23 mouse cellular contexts compared by ENCODE assay signal in genomic region chr1:170084151-170084796, GRCm38 (mm10). TPM values are rescaled to one million over a fixed set of nuclear protein-coding genes. Genes with fewer than 3 reads are reported as not detected.
A peak's percentile ranks its signal among the peaks of the same experiment; 100 is the strongest.
DNase-seq lines count a peak whose midpoint lies in the region; ATAC-seq and TF ChIP-seq lines count a peak whose summit lies in the region.
"Had no signal": no experiment of that assay in that cellular context is flagged by ENCODE, and none has a peak within 500 bp of the region (broad histone marks: within the 10 kb centered on the region; RNA-seq: fewer than 3 reads in every experiment).

No protein-coding gene starts in this region.

- in situ Hi-C loops in CH12.LX (cut with MboI; ENCODE audit: low pct_ligation_motif_present, low pct_unique_long_range_greater_than_20kb, low sequenced_read_pairs): no loop called here

- H3K4me2 ChIP-seq in CH12.LX (ENCODE audit: insufficient read depth, low read depth, poor library complexity, severe bottlenecking): peak overlapping the region; percentile 7; the same call in 1 of the 2 replicates
- H3K4me2 ChIP-seq in hindbrain, embryonic 14.5 days (replicated peaks): no peak overlapping the region
- H3K4me2 ChIP-seq: forebrain, embryonic 13.5 days; heart, embryonic 11.5 days; hindbrain, embryonic 12.5 days; intestine, embryonic 15.5 days; limb, embryonic 15.5 days; liver, embryonic 15.5 days; midbrain, embryonic 13.5 days; neural tube, embryonic 12.5 days had no signal

- H3K79me2 ChIP-seq in CH12.LX (replicated peaks; ENCODE audit: control insufficient read depth, extremely low read depth, insufficient read depth, poor library complexity, severe bottlenecking): no peaks in the 10 kb centered on the region

- intact Hi-C loops in left cerebral cortex, postnatal 10 days (cut with DNase I): no loop called here

- no peak for TF ChIP-seq RAD21 in CH12.LX (IDR thresholded peaks at IDR 0.05; ENCODE audit: low read depth, low read length)

- no peak for TF ChIP-seq POLR2A in CH12.LX (IDR thresholded peaks at IDR 0.05; ENCODE audit: low read depth, low read length)

- peak overlapping the region; percentile 13 to 52 (median 33) for H3K4me3 ChIP-seq in CH12.LX (replicated peaks in 1 of 3; ENCODE audit: low read depth in 2 of 3, low read length in 2 of 3, poor library complexity in 1 of 3)
- no peak overlapping the region for H3K4me3 ChIP-seq in hindbrain, embryonic 14.5 days (replicated peaks; ENCODE audit: low read length)
- H3K4me3 ChIP-seq: erythroblast, embryonic 14.5 days; forebrain, embryonic 13.5 days; hindbrain, embryonic 12.5 days; intestine, embryonic 15.5 days; limb, embryonic 15.5 days; liver, embryonic 15.5 days; midbrain, embryonic 13.5 days; neural tube, embryonic 12.5 days had no signal

- no peak overlapping the region for H3K27ac ChIP-seq in CH12.LX (ENCODE audit: insufficient read depth, low read depth)
- no peak overlapping the region for H3K27ac ChIP-seq in hindbrain, embryonic 14.5 days
- H3K27ac ChIP-seq: forebrain, embryonic 13.5 days; hindbrain, embryonic 12.5 days; intestine, embryonic 15.5 days; limb, embryonic 15.5 days; liver, embryonic 15.5 days; midbrain, embryonic 13.5 days; neural tube, embryonic 12.5 days had no signal

- no peak for TF ChIP-seq CTCF in CH12.LX (conservative IDR thresholded peaks at IDR 0.05 in 1 of 2, IDR thresholded peaks at IDR 0.05 in 1 of 2; ENCODE audit: low read depth in 2 of 2, low read length in 2 of 2)

- ATAC-seq in hematopoietic stem cell, adult 5-6 weeks (replicated peaks in 1 of 2; ENCODE audit: insufficient read depth in 1 of 2, low FRiP score in 2 of 2, low TSS enrichment in 1 of 2, low read depth in 1 of 2, poor library complexity in 2 of 2, severe bottlenecking in 2 of 2): peak; percentile 57 to 64
- no peak for ATAC-seq in hindbrain, embryonic 14.5 days (ENCODE audit: low FRiP score)
- ATAC-seq: forebrain, embryonic 13.5 days; intestine, embryonic 15.5 days; lung, postnatal 0 days; midbrain, embryonic 13.5 days had no signal

- WGBS in hindbrain, embryonic 14.5 days: 92% methylated on average over 12 of the region's 12 CpGs

- dilution Hi-C loops in CH12.LX (cut with MboI; ENCODE audit: extremely low pct_ligation_motif_present, extremely low pct_unique_long_range_greater_than_20kb, low sequenced_read_pairs): no loop called here

- no peaks in the 10 kb centered on the region for H3K9me3 ChIP-seq in CH12.LX (replicated peaks; ENCODE audit: low read length)
- no peaks in the 10 kb centered on the region for H3K9me3 ChIP-seq in hindbrain, embryonic 14.5 days (ENCODE audit: control insufficient read depth, low read length)
- H3K9me3 ChIP-seq: forebrain, embryonic 13.5 days; hindbrain, embryonic 12.5 days; intestine, embryonic 15.5 days; limb, embryonic 15.5 days; liver, embryonic 15.5 days; midbrain, embryonic 13.5 days; neural tube, embryonic 12.5 days had no signal

- peak; percentile 15 to 55 for DNase-seq in left cerebral cortex, adult 9 months (ENCODE audit: low spot score in 2 of 2)
- no peak for DNase-seq in left cerebral cortex, postnatal 10 days (ENCODE audit: extremely low spot score in 1 of 2, low spot score in 2 of 2)
- peak; percentile 82 for DNase-seq in CH12.LX (ENCODE audit: extremely low read depth)
- DNase-seq in right cerebral cortex, postnatal 36 days (ENCODE audit: low spot score in 2 of 2): peak; percentile 24 to 47
- no peak for DNase-seq in hindbrain, embryonic 14.5 days (ENCODE audit: low spot score)
- no peak for DNase-seq in retina, postnatal 1 day
- DNase-seq: cerebellum, adult 8-10 months; heart, postnatal 10 days; kidney, postnatal 4 days; layer of hippocampus, postnatal 36 days; thymus, postnatal 14 days had no signal

- H3K4me1 ChIP-seq in CH12.LX (ENCODE audit: control insufficient read depth in 1 of 2, insufficient read depth in 2 of 2): peaks cover 8 to 30% of the 10 kb centered on the region in 2 experiments
- H3K4me1 ChIP-seq in hindbrain, embryonic 14.5 days (replicated peaks; ENCODE audit: control insufficient read depth, insufficient read depth, low read length): no peaks in the 10 kb centered on the region
- H3K4me1 ChIP-seq: forebrain, embryonic 13.5 days; hindbrain, embryonic 12.5 days; intestine, embryonic 15.5 days; liver, embryonic 15.5 days; midbrain, embryonic 13.5 days; neural tube, embryonic 12.5 days had no signal

- peak; percentile 34; the same call in 1 of the 2 replicates for TF ChIP-seq EP300 in CH12.LX (IDR thresholded peaks at IDR 0.05; ENCODE audit: low read length)

- no peaks in the 10 kb centered on the region for H3K36me3 ChIP-seq in CH12.LX (replicated peaks in 1 of 2; ENCODE audit: control insufficient read depth in 1 of 2, insufficient read depth in 1 of 2, low read length in 1 of 2)
- H3K36me3 ChIP-seq in hindbrain, embryonic 14.5 days (replicated peaks; ENCODE audit: control insufficient read depth, insufficient read depth): no peaks in the 10 kb centered on the region
- H3K36me3 ChIP-seq: hindbrain, embryonic 12.5 days; intestine, embryonic 15.5 days; liver, embryonic 15.5 days; midbrain, embryonic 13.5 days; neural tube, embryonic 12.5 days had no signal

- no peak overlapping the region for H3K9ac ChIP-seq in CH12.LX (ENCODE audit: insufficient read depth, low read depth)
- H3K9ac ChIP-seq in hindbrain, embryonic 14.5 days: no peak overlapping the region
- H3K9ac ChIP-seq: forebrain, embryonic 13.5 days; hindbrain, embryonic 12.5 days; intestine, embryonic 15.5 days; limb, embryonic 15.5 days; liver, embryonic 15.5 days; midbrain, embryonic 13.5 days; neural tube, embryonic 12.5 days had no signal

- H3K27me3 ChIP-seq in CH12.LX (replicated peaks): no peaks in the 10 kb centered on the region
- no peaks in the 10 kb centered on the region for H3K27me3 ChIP-seq in hindbrain, embryonic 14.5 days (ENCODE audit: control insufficient read depth, insufficient read depth, low read length)
- H3K27me3 ChIP-seq: forebrain, embryonic 13.5 days; hindbrain, embryonic 12.5 days; intestine, embryonic 15.5 days; limb, embryonic 15.5 days; liver, embryonic 15.5 days; midbrain, embryonic 13.5 days; neural tube, embryonic 12.5 days had no signal

TF ChIP-seq in CH12.LX, 34 proteins besides CTCF, POLR2A, EP300 and RAD21:
- no peak for TF ChIP-seq SMC3 (IDR thresholded peaks at IDR 0.05; ENCODE audit: low read depth, low read length)
- no peak for TF ChIP-seq POLR2AphosphoS2 (IDR thresholded peaks at IDR 0.05; ENCODE audit: low read depth, low read length)
- no peak for TF ChIP-seq ELF1 (IDR thresholded peaks at IDR 0.05; ENCODE audit: low read depth, low read length)
- no peak for TF ChIP-seq MAZ (IDR thresholded peaks at IDR 0.05; ENCODE audit: low read depth, low read length)
- TF ChIP-seq ETS1 (conservative IDR thresholded peaks at IDR 0.05; ENCODE audit: low read depth, low read length): no peak; the same call in 1 of the 2 replicates
- peak; percentile 54; the same call in 1 of the 2 replicates for TF ChIP-seq TCF12 (IDR thresholded peaks at IDR 0.05; ENCODE audit: low read depth, low read length)
- TF ChIP-seq MXI1 (IDR thresholded peaks at IDR 0.05; ENCODE audit: low read depth, low read length): 0 out of 2 replicates have a peak, but pooled peaks have one; percentile 32
- TF ChIP-seq CHD1 (IDR thresholded peaks at IDR 0.05; ENCODE audit: low read depth, low read length): no peak
- TF ChIP-seq BHLHE40 (IDR thresholded peaks at IDR 0.05; ENCODE audit: low read depth, low read length): peak; percentile 53; the same call in 1 of the 2 replicates
- TF ChIP-seq MEF2A (IDR thresholded peaks at IDR 0.05; ENCODE audit: borderline replicate concordance, low read depth, low read length): 0 out of 2 replicates have a peak, but pooled peaks have one; percentile 45
- TF ChIP-seq NELFE (IDR thresholded peaks at IDR 0.05; ENCODE audit: low read depth, low read length): no peak

RNA-seq across cellular contexts. Expression of gene Ddr2, which starts 26.3 kb away (rescaled TPM):
- total RNA-seq in left cerebral cortex, postnatal 10 days (2021): 1 to 10 TPM; 5.9 to 7.7 TPM
- total RNA-seq in CH12.LX (2012; rRNA removed) (0.13 and 0.30 TPM in 2 replicates), CH12.LX (2014; rRNA removed) (0.17 and 0.19 TPM in 2 replicates)
- 0.33 and 0.37 TPM in 2 replicates for polyA plus RNA-seq in CH12.LX (2012; ENCODE audit: insufficient read length, low read depth)
- 0.38 TPM in 1 of 2 replicates, not detected in the other for total RNA-seq in hematopoietic stem cell, adult 5-6 weeks (2017)
- 8.8 and 9.0 TPM in 2 replicates for polyA plus RNA-seq in hindbrain, embryonic 14.5 days (2014; fragmentation: Nextera tagmentation; extraction: Ambion mirVana)
- total RNA-seq: megakaryocyte progenitor cell, adult 5-6 weeks had no signal
- polyA plus RNA-seq: erythroblast, embryonic 14.5 days had no signal

Comparison
In these comparisons a context has a peak if more than half of its experiments do, and no peak if none do; other contexts are left out.
1. DNase-seq: peak in left cerebral cortex, adult 9 months (2 of 2), CH12.LX (single experiment) and right cerebral cortex, postnatal 36 days (2 of 2); none in left cerebral cortex, postnatal 10 days (0 of 2), hindbrain, embryonic 14.5 days (single experiment) and retina, postnatal 1 day (single experiment).